Mouse (Mus musculus): ENCODE data around the gene Slco2a1.

DNA sequence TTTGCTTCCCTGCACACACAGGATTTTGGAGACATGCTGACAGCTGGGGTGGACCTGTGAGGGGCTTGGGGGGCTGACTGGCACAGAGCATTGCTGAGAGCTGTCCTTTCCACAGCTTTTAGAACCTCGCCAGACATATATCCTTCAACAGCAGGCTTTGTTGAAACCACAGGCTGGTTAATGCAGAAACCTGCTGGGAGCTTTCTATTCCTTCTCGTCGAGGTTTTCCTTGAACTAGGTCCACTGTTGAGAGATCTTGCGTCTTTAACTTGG lies 2.6 kb downstream of the Slco2a1 start:
- TF ChIP-seq CTCF (IDR thresholded peaks at IDR 0.05; ENCODE audit: low read depth, low read length) (no peak), POLR2A (IDR thresholded peaks at IDR 0.05; ENCODE audit: borderline replicate concordance, low read depth, low read length) (no peak)
